Mouse (Mus musculus) gonadal fat pad, adult 2 months (tissue): Measurements from ENCODE around the gene Nlrp3. TPM values are rescaled to one million over a fixed set of nuclear protein-coding genes. Genes with fewer than 3 reads are reported as not detected.
"Not testable (repeated sequence)": the region's sequence is repeated elsewhere in the genome, so short reads cannot be mapped to it uniquely, and the experiment has no call there.

Experiments
- DNase-seq: peaks from one replicate; pipeline ENCODE4 v3.0.0-alpha.2; 2012; ENCODE audit warnings: low read depth
- polyA plus RNA-seq: library from polyadenylated mRNA; depleted of rRNA; stranded (reverse); fragments of >200 nt; gene quantifications from 2 replicates; pipeline ENCODE4 v1.2.3, GENCODE M21; 2012

Gene Nlrp3
- polyA plus RNA-seq, 1 experiment: 0.50 TPM

DNA sequence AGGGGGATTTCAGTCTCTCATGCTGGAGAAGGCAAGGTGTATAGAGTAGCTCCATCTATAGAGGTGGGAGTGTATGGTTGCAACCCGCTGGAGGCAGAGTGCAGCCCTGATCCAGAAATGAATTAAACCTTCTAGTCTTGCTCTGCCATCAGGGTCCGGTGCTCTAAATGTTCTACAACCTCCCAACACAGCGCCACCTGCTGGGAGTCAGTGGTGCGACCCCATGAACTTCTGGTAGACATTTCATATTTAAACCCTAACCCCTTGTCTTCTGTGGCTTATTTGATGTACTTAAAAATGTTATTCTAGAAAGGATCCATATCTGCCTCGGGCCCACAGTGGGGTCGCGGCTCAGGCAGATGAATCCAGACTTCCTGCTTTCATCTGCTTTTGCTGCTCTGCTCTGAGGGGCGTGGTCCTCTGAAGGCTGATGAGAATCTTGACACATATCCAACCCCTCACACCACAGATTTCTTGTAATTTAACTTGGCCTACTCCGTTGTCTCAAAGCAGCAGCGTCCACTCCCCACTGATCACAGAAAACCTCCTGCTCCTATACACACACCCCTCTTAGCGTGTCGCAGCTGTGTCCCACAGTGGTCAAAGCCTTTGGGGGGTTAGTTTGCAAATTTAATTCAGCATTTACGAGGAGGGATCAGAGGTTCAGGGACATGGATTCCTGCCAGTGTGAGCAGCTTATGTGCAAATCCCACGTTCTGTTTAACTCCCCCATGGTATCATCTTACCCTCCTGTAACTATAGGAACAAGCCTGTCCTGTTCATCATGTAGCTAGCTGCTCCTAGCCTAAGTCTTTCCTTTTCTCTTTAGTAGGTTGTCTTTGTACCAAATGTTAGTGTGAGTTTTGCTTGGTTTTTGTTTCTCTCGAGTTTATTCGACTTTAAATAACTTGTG is 3.9 kb upstream of the Nlrp3 start:
- DNase-seq: no peak

GRCm38 (mm10) chr11:59538387-59538786 is 3.0 kb upstream of the Nlrp3 start:
- no peak for DNase-seq

DNA sequence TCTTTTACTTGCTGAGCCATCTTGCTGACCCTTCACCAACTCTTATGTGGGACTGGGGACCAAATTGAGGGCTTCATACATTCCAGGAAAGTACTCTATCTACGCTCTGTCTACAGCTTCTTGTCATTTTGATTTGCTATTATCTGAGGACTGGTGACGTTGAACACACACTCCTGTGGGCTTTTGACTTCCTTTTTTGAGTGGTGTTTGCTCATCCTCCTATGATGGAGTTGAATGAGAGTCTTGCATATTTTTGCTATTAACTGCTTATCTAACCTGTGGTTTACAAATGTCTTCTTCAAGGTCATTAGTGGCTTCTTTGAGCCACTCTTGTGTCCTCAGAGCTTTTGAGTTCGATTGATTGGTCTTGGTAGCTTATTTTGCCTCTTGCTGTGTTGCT is 1.2 kb upstream of the Nlrp3 start:
- DNase-seq: no peak

- no peak for DNase-seq
Measured at GRCm38 (mm10) chr11:59542442-59542841, 1.1 kb downstream of the Nlrp3 start.

GRCm38 (mm10) chr11:59543376-59543775 is 2.0 kb downstream of the Nlrp3 start:
- no peak for DNase-seq

DNA sequence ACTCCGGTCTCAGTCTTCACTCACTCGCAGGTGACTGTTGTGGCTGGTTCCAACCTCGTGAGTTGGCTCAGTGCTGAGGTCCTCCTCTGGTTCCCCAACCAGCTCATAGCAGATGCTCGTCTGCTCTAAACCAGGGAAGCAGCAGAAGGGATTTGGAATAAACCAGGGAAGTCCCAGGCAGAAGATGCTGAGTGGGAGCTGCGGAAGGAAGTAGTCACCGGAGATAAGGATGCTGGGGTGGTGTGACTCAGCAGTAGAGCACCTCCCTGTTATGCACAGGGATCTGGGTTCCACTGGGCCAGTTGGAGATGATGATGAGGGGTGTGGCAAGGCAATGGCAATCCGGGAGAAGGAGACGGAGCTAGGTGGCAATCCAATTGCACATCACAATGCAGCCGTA is 2.6 kb downstream of the Nlrp3 start:
- no peak for DNase-seq

DNA sequence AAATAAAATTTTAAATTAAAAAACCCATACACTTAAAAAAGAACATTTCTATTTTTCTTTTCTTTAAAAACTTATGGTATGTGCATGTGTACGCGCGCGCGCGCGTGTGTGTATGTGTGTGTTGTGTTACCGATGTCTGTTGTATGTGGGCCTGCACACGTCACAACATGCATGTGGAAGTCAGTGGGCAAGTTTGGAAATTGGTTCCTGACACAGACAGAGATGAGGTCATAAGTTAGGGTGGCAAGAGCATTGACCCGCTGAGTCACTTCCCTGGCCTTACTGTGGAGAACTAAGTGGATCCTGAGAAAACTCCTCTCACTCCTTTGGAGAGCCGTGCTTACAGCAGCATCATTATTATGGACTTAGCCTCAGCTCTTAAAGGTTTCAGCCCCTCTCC is 12.8 kb downstream of the Nlrp3 start:
- DNase-seq: no peak

GRCm38 (mm10) chr11:59554535-59554934 is 13.2 kb downstream of the Nlrp3 start:
- no peak for DNase-seq

DNA sequence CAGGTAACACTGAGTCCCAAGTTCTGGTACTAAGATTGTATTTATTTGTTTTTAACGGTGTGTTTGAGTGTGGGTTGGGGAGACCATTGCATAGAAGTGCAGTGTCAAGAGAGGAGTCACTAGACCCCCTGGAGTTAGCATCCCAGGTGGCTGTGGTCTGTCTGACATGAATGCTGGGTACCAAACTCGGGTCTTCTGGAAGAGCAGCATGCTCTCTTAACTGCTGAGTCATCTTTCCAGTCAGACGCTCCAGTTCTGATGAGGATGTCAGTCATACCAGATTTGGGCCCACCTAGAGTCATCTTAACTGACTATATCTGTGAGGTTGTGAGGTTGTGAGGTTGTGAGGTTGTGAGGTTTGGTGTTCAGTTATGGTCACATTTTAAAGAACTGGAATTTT is 19.5 kb downstream of the Nlrp3 start:
- DNase-seq: no peak

- no peak for DNase-seq
Measured at GRCm38 (mm10) chr11:59562336-59562735, 21.0 kb downstream of the Nlrp3 start.

DNA sequence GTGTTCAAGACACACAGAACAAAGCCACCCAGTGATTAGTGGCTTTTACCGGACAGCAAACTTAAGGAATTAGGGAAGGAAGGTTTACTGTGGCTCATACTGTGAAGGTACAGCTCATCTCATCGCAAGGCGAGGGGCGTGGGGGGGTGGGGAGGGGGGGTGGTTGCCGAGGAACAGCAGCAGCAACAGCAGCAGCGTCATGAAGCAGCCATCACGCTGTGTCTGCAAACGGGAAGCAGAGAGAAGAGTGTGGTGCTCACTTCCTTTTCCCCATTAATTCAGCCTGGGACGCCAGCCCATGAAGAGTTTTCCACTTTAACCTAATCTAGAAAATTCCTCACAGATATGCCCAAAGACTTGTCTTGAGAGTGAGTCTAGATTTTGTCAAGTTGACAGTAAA is 21.5 kb downstream of the Nlrp3 start:
- DNase-seq: no peak

DNA sequence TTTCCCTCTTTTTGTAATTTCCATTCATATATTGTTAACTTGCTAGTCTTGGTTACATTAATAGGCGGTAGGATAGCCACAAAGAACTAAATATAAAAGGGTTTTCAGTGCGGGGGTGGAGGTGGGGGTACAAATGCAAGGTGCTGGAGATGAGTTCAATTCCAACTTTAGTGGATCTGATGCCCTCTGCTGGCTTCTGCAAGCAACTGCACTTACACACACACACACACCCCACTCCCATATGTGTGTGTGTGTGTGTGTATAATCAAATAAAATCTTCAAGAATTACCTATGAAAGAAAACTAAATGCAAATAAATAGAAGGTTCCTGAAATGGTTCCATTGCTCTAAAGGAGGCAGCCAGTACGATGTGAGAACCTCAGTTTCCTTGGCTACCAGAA is 27.9 kb downstream of the Nlrp3 start:
- no peak for DNase-seq

- no peak for DNase-seq
Measured at GRCm38 (mm10) chr11:59575726-59576125, 34.4 kb downstream of the Nlrp3 start.

GRCm38 (mm10) chr11:59576135-59576534 is 34.8 kb downstream of the Nlrp3 start, which contains the start of gene Olfr222:
Gene Olfr222, minus strand, starts transcription at chr11:59576235.
- not testable (repeated sequence) for DNase-seq

- DNase-seq: no peak
Measured at GRCm38 (mm10) chr11:59584539-59584938, 43.2 kb downstream of the Nlrp3 start.

DNA sequence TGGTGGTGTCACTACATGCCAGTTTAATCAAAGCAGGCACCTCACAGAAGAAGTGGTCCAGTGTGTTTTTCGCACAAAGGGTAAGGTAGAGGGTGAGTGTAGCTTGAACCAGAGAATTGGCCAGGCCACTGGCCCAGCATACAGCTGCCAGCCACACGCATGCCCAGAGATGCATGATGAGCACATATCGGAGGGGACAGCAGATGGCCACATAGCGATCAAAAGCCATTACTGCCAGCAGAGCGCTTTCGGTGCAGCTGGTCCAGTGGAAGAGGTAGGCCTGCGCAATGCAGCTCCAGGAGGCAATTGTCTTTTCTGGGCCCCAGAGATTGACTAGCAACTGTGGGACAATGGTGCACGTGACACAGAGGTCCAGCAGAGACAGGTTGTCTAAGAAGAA is 48.1 kb downstream of the Nlrp3 start:
- no peak for DNase-seq

- no peak for DNase-seq
Measured at GRCm38 (mm10) chr11:59593189-59593588, 51.8 kb downstream of the Nlrp3 start, which contains the start of gene Olfr223. Gene Olfr223, minus strand, starts transcription at chr11:59593289.

- DNase-seq: no peak
Measured at GRCm38 (mm10) chr11:59596091-59596490, 54.7 kb downstream of the Nlrp3 start.

DNA sequence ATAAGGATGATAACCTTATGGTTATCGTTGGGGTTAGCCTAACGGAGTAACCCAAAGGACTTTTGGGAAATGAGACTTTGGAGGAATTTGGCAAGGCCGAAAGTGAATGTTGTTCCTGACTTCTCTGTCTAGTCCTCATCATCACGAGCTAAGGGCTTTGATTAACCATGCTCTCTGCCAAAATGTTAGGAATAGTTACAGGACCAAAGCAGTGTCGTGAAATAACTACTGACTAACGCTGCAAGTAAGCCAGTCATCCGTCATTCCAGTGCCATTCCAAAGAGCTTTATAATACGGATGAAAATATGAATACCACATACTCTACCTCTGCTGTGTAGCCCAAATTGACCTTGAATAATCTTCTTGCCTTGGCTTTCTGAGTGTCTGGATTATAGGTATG is 55.6 kb downstream of the Nlrp3 start:
- DNase-seq: no peak

DNA sequence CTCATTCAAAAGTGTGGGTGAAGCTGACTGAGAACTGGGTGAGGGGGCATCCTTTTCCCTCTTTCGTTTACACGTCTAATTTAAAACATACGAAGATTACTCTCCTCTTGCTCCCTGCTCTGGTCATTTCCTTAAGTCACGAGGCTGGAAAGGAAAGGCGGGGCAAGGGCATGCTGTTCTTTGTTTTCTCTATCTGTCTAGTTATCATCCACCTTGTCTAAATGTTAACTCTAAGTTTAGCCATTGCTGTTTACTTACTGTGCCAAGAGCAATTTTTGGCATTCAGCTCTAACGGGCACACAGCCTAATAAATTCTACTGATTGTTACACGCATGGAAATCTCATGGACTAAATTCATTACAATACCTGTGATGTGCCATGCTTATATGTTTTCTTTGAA is 57.8 kb downstream of the Nlrp3 start:
- no peak for DNase-seq

DNA sequence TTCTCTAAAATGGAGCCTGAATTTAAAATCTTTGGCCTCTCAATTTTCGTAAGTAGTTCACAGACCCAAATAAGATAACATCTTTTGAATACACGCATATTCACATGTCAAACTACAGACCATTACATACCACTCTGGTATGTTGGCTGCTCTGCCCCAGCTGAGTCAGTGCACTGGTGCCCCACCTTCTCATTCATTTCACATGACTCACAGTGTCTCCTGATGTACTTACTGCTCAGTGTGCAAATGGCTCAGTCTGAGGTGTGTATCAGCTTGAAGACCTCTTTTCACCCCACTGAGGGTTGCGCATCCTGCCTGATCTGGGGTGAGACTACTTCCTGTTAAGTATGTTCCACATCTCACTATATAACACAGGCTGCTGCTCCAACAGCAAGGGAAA is 59.5 kb downstream of the Nlrp3 start:
- DNase-seq: no peak

GRCm38 (mm10) chr11:59602287-59602686 is 60.9 kb downstream of the Nlrp3 start:
- no peak for DNase-seq

DNA sequence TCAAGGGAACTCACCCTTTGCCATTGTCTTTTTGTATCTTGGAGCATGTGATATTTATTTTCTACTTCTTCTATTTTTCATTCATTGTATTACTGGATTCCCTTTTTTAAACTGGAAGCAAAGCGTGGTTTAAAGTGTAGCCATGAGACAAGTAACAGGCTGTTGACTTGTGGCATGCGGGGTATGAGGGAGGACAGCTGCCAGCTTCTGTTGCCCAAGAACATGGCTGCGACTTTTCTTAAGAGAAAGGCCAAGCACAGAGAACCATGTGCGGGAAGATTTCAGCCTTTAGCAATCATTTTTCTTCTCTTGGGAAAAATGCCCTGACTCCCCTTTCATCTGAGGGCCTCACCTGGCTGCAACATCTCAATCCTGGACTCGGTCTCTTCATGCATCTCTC is 70.3 kb downstream of the Nlrp3 start:
- DNase-seq: no peak

DNA sequence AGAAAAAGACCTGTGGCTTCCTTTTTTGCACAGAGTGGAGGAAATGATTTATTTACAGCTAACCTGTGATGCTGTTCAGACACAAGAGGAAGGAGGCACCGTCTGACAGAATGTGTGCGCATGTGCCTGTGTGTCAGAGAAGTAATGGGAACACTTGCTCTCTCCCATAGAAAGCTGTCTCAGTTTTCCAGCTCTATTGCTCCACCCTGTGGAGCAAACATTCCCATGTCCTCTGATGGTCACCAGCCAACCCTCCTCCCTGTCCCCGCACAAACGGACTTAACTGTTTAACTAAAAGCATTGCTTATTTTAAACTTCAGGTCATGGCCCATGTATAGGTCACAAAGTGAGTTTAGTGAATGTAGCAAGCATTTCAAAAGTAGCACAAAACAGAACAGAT is 72.8 kb downstream of the Nlrp3 start:
- no peak for DNase-seq
